Mouse (Mus musculus) gonadal fat pad, adult 2 months (tissue): ENCODE measurements around the gene Sec14l4. TPM values are rescaled to one million over a fixed set of nuclear protein-coding genes. Genes with fewer than 3 reads are reported as not detected.
"Not testable (repeated sequence)": the region's sequence is repeated elsewhere in the genome, so short reads cannot be mapped to it uniquely, and the experiment has no call there.

Experiments used
- DNase-seq: peaks from one replicate; pipeline ENCODE4 v3.0.0-alpha.2; 2012; ENCODE audit warnings: low read depth
- polyA plus RNA-seq: library from polyadenylated mRNA; depleted of rRNA; stranded (reverse); fragments of >200 nt; gene quantifications from 2 replicates; pipeline ENCODE4 v1.2.3, GENCODE M21; 2012; rRNA removed

Gene Sec14l4
- polyA plus RNA-seq, result 3.8 and 4.6 TPM in 2 replicates

DNA sequence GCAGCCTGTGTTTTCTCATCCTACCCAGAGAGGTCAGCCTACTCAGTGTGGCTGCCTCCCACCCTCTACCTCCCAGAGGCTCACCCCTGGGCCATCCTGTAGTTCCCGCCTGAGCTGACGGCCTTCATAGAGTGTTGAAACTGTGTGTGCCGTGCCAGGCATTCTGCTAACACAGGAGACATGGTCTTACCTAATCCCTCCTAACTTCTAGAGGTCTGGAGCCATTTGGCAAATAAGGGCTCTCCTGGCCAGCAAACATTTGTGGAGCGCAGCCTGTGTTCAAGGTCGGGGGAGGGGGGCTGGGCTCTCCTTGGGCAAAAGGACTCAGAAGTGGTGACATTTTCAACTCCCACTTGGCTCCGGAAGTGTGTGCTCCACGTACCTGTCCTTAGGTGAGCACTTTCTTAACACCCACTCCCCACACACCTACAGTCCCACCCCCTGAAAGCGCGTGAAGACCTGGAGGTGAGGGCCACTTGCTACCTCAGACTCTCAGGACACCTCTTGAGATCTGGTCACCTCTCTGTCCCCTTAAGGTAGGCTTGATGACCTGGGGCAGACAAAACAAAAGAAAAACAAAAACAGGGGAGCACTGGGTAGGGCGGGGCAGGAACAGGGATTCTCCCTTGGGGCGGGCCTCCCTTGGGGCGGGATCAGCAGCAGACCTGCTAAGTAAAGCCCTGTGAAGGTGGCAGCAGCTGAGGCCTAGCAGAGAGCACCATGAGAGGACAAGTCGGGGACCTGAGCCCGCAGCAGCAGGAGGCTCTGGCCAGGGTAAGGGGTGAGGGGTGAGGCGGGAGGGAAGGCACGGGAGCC, at the start of gene Sec14l4:
Gene Sec14l4, plus strand, starts transcription at position 337 of the 816 bp plus-strand sequence.
- DNase-seq, result peak; percentile 85

- no peak for DNase-seq
Observed at GRCm38 (mm10) chr11:3981536-3981935, 49.7 kb upstream of the Sec14l4 start.

GRCm38 (mm10) chr11:3982275-3983209, 48.7 kb upstream of the Sec14l4 start:
- DNase-seq, result no peak

DNA sequence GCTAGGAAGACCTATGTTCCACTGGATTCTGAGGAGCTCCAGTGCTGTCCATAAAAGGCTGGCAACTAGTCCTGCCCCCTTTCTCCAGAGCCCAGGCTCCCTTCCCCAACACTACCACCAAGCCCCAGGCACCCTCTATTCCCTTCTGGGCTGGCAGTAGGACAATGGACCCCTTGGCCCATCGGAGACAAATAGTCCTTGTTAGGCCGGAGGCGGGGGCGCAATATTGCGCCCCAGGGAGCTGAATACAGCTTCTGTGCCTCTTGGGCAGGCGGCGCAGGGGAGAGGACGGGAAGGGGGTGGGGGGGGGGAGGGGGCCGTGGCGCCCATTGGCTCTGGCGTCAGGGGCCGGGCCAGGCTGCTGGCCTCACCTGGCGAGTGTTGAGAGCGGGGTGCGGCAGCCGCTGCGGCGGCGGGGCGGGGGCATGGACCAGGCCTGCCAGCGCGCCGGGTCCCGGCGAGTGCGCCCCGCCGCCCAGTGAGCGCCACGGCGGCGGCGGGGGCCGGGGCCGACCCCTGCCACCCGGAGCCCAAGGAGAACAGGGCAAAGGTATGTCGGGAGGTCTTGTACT, 47.9 kb upstream of the Sec14l4 start, which contains the start of gene Gal3st1:
Gene Gal3st1, plus strand, starts transcription at position 346 of the 572 bp plus-strand sequence.
- no peak for DNase-seq

DNA sequence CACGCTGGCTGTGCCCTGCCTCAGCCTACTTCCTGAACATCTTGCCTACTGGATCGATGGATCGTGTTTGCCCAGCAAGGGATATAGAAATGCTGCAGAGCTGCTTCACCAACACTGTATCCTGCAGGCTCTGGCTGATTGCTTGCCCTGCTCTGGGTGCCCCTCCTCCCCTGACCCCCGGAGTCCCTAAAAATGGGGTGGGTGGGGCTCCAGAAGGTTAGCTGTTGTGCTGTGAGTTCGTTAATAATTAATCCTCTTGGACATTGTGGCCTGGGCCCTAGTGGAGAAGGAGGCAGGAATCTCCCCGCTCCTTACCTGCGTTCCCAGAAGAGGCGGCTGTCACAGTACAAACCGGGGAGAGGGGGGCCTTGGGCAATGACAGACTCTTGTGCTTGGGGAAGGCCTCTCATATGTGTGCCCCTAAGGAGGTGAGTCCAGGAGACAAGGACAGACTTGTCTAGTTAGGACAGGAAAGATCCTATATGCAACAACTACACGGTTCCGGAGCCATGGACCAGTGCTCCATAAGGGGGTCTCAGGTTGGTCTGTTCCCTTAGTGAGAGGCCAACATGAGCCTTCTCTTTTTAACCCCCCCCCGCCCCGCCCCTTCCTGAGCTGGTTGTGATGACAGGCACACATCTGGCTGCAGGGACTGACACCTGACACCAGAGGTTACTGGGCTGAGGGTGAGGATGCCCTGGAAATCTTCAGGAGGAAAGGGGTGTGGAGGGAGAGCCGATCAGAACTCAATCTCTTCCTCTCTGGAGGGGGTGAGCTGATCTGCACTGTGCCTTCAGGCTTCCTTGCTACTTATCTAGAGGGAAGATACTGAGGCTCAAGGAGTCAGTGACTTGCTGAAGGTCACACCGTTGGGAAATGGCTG, 47.2 kb upstream of the Sec14l4 start:
- DNase-seq, result no peak

- no peak for DNase-seq
Observed at GRCm38 (mm10) chr11:3989748-3990147, 41.5 kb upstream of the Sec14l4 start.

DNA sequence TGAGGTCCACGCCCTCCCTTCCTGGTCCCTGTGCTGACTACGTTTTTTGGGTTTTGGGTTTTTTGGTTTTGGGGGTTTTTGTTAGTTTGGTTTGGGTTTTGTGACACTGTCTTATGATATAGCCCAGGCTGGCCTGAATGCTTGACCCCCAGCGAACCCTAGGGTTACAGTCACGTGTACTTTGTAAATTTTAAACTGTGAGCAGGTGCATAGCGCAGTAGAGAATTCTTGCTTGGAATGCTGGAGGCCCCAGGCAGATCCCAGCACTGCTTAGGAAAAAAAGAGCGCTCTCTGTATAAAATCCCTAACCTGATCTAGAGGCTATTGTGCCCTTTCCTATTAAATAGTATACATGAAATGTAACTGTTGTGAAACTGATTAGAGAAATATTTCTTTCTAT, 38.1 kb upstream of the Sec14l4 start:
- no peak for DNase-seq

DNA sequence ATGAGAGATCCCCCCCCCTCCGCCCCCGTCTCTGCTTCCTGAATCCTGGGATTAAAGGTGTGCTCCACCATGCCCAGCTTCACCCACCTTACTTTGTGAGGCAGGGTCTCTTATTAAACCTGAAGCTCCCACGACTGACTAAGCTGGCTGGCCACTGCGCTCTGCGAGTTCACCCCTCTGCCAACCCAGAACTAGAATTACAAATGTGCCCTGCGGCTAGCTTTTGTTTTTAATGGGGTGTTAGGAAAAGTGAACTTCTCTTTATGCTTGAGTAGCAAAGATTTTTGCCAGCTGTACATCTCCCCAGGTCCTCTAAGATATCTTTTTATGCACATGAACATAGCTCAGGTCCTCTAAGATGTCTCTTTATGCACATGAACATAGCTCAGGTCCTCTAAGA, 37.3 kb upstream of the Sec14l4 start:
- no peak for DNase-seq

DNA sequence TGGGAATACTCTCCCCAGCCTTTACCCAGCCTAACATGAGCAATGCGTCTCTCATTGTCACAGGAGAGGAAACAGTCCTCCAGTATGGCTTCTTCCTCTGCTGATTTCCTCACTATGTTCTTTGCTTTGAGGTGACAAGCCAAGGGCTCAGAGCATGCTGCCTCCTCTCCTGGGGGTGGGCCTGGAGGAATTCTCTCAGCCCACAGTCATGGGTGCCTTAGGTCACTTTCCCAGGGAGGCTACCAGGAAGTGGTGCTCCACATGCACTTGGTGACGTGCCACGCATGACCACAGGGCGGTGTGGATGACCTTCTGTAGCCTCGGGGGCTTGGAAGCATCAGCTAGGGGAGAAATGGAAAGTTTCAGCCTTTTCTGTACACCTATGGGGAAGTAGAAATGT, 35.8 kb upstream of the Sec14l4 start:
- DNase-seq, result no peak

DNA sequence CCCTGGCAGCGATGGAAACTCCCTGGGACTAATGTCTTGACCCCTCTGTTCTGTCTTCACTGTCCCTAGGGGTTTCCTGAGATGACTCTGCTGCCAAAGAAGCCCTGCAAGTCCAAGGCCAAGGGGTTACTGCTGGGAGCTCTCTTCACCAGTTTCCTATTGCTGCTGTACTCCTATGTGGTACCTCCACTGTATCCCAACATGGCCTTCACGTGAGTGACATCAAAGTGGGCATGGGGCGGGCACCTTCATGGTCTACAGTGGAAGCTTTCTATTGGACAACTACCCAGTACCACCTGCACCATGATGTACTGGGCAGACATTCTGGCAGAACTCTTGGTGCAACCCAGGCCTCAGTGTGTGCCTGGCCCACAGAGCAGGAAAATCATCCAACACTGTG, 34.4 kb upstream of the Sec14l4 start:
- no peak for DNase-seq

- no peak for DNase-seq
Observed at GRCm38 (mm10) chr11:3997978-3998720, 33.1 kb upstream of the Sec14l4 start.

DNA sequence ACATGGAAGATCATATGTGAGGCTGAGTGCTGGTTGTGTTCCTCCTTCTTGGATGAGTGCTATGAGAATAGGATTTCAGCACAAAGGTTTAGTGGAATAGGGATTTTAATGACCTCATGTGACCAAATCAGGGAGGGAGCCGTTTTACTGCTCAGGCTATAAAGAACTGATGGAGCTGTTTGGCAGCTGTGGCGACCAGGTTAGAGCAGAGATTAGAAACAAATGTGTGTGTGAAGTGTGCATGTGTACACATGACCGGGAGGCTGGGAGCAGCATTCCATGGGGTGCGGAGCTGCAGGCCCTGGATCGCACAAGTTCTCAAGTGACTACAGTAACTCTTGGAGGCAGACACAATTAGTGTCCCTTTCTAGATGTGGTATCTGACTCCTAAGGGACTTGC, 31.7 kb upstream of the Sec14l4 start:
- no peak for DNase-seq

- no peak for DNase-seq
Observed at GRCm38 (mm10) chr11:4001603-4002002, 29.7 kb upstream of the Sec14l4 start.

- no peak for DNase-seq
Observed at GRCm38 (mm10) chr11:4005220-4005805, 25.9 kb upstream of the Sec14l4 start.

DNA sequence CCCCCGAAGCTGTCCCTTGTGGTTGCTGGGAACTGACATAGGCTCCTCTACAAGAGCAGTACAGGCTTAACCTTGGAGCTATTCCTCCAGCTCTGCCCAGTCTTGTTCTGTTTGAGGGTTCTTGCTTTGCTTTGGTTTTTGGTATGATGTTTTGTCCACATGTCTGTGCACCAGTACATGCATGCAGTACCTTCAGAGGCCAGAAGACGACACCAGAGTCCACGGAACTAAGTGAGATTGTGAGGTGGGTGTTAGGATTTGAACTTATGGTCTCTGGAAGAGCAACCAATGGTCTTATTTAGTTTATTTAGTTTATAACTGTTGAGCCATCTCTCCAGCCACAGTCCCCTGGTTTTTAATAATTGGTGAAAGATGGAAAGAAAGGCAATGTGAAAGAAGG, 24.8 kb upstream of the Sec14l4 start:
- DNase-seq, result no peak

DNA sequence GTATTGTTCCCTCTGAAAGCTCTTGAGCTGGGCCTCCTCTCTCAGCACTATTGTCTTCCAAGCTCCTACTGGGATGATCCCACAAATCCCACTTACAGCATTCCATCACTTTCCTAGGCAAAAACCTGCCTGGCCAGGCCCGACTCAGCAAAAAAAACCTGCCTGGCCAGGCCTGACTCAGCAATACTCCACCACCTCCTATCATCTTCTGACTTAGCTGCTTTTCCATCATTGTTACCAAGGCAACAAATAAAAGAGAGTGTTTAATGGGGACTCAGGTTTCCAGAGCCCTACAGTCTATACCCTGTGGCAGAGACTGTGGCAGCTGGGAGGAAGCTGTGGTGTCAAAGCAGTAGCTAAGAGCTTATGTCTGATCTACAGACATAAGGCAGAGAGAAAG, 18.6 kb upstream of the Sec14l4 start:
- no peak for DNase-seq

DNA sequence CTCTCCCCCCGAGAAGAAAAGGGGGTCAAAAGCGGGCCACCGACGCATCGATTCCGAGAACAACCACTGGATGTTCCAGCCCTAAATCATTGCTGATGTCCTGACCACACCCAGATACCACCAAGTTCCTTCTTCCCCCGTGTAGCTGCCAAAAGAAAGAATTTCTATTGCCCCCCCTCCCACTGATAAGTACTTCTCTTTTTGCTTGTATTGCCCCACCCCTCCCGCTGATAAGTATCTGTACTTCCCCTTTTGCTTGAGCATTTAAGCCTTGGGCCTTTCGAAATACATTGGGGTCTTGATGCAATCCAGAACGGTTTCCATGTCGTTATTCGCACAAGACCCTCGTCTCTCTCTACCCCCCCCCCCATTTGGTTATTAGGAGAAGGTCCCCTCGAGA, 15.5 kb upstream of the Sec14l4 start:
- not testable (repeated sequence) for DNase-seq

DNA sequence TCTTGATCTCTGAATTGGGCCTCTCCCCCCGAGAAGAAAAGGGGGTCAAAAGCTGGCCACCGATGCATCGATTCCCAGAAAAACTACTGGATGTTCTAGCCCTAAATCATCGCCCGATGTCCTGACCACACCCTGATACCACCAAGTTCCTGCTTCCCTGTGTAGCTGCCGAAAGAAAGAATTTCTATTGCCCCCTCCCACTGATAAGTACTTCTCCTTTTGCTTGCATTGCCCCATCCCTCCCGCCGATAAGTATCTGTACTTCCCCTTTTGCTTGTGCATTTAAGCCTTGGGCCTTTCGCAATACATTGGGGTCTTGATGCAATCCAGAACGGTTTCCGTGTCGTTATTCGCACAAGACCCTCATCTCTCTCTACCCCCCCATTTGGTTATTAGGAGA, 9.2 kb upstream of the Sec14l4 start:
- not testable (repeated sequence) for DNase-seq

DNA sequence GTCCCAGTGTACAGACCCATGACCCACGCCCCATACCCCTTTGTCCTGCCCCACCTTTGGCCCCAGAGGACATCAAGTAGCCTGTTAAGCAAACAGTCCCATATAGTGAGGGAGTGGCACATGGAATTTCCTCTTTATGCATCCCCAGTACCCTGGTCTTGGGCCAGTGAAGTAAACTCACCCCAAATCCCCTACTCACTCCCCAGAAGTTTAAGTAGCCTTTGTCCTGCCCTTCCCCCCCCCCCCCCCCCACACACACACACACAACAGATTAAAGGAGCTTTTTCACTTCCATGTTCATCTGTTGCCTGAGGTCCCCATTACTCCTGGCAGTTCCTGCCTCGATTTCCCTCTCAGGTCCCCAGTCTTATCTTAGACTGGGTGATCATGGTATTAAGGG, 7.9 kb upstream of the Sec14l4 start:
- no peak for DNase-seq

GRCm38 (mm10) chr11:4027066-4027465, 4.2 kb upstream of the Sec14l4 start:
- no peak for DNase-seq
